ENCODE assay signal across 8 mouse cellular contexts in the genomic region with DNA sequence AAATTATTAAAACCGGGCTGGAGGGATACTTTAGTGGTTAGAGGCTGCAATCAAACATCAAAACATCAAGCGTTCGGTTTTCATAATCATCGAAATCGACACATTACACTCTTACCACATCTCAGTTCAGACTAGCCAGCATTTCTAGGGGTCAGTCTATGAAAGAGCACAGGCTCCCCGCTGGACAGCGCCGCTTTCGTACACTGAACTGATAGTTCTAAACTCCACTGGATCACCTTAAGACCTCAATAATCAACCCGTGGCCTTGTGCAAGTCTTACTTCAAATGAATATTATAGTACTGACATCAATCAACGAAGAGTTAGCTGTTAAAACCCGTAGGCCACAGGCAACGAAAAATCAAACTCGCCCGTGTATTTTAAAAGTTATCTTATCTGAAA. TPM values are rescaled to one million over a fixed set of nuclear protein-coding genes. Genes with fewer than 3 reads are reported as not detected.
DNase-seq lines count a peak whose midpoint lies in the region; ATAC-seq and TF ChIP-seq lines count a peak whose summit lies in the region.

No protein-coding gene starts in this region.

- no peak for DNase-seq in lung, postnatal 0 days (ENCODE audit: low spot score)
- no peak for DNase-seq in lung, postnatal 36 days
- no peak for DNase-seq in left cerebral cortex, postnatal 25 days (ENCODE audit: low spot score in 2 of 2)
- no peak for DNase-seq in thymus, postnatal 4 days
- no peak for DNase-seq in gastrocnemius, postnatal 36 days

- WGBS in lung, postnatal 0 days, result 32% methylated on average over 15 of the region's 15 CpGs
- WGBS in embryonic facial prominence, embryonic 13.5 days, result 30% methylated on average over 15 of the region's 15 CpGs
- WGBS in limb, embryonic 12.5 days, result 32% methylated on average over 15 of the region's 15 CpGs
- WGBS in stomach, embryonic 14.5 days, result 35% methylated on average over 15 of the region's 15 CpGs

- no peak for ATAC-seq in lung, postnatal 0 days
- ATAC-seq in embryonic facial prominence, embryonic 13.5 days (ENCODE audit: insufficient number of reproducible peaks, insufficient read depth, low FRiP score, low TSS enrichment, low read depth), result no peak
- ATAC-seq in limb, embryonic 12.5 days (ENCODE audit: insufficient number of reproducible peaks, insufficient read depth, low FRiP score, low TSS enrichment, low read depth), result no peak
- no peak for ATAC-seq in stomach, embryonic 14.5 days (ENCODE audit: insufficient number of reproducible peaks, insufficient read depth, low FRiP score, low read depth)

- TF ChIP-seq CTCF in lung, postnatal 0 days (IDR thresholded peaks at IDR 0.05), result no peak

- TF ChIP-seq EP300 in lung, postnatal 0 days (IDR thresholded peaks at IDR 0.05), result no peak

- H3K36me3 ChIP-seq in lung, postnatal 0 days (ENCODE audit: insufficient read depth, low read length), result no peaks in the 10 kb centered on the region
- H3K36me3 ChIP-seq in embryonic facial prominence, embryonic 13.5 days, result no peaks in the 10 kb centered on the region
- H3K36me3 ChIP-seq in limb, embryonic 12.5 days, result no peaks in the 10 kb centered on the region
- H3K36me3 ChIP-seq in stomach, embryonic 14.5 days (ENCODE audit: control insufficient read depth, insufficient read depth, low read length), result no peaks in the 10 kb centered on the region

- H3K27ac ChIP-seq in lung, postnatal 0 days (ENCODE audit: low read length), result no peak overlapping the region
- no peak overlapping the region for H3K27ac ChIP-seq in embryonic facial prominence, embryonic 13.5 days
- H3K27ac ChIP-seq in limb, embryonic 12.5 days, result no peak overlapping the region
- H3K27ac ChIP-seq in stomach, embryonic 14.5 days (ENCODE audit: low read length), result no peak overlapping the region

- no peak overlapping the region for H3K9ac ChIP-seq in lung, postnatal 0 days (replicated peaks; ENCODE audit: low read depth)
- peak overlapping the region; percentile 81; the same call in 1 of the 2 replicates for H3K9ac ChIP-seq in embryonic facial prominence, embryonic 13.5 days
- no peak overlapping the region for H3K9ac ChIP-seq in limb, embryonic 12.5 days (replicated peaks)
- H3K9ac ChIP-seq in stomach, embryonic 14.5 days (replicated peaks; ENCODE audit: low read depth, low read length), result no peak overlapping the region

- intact Hi-C loops in left cerebral cortex, postnatal 25 days (cut with DNase I), result no loop called here
- intact Hi-C loops in gastrocnemius, postnatal 36 days (cut with DNase I), result no loop called here

- no peaks in the 10 kb centered on the region for H3K4me1 ChIP-seq in lung, postnatal 0 days (ENCODE audit: insufficient read depth, low read depth, low read length)
- peaks cover 4% of the 10 kb centered on the region; the same call in 1 of the 2 replicates for H3K4me1 ChIP-seq in embryonic facial prominence, embryonic 13.5 days
- H3K4me1 ChIP-seq in limb, embryonic 12.5 days (replicated peaks), result peaks cover 6% of the 10 kb centered on the region; the same call in 1 of the 2 replicates
- H3K4me1 ChIP-seq in stomach, embryonic 14.5 days (ENCODE audit: control insufficient read depth, insufficient read depth, low read length), result no peaks in the 10 kb centered on the region

- no peaks in the 10 kb centered on the region for H3K9me3 ChIP-seq in lung, postnatal 0 days (ENCODE audit: low read length)
- no peaks in the 10 kb centered on the region for H3K9me3 ChIP-seq in embryonic facial prominence, embryonic 13.5 days
- H3K9me3 ChIP-seq in limb, embryonic 12.5 days, result no peaks in the 10 kb centered on the region
- no peaks in the 10 kb centered on the region for H3K9me3 ChIP-seq in stomach, embryonic 14.5 days (ENCODE audit: control insufficient read depth, low read depth, low read length)

- peak overlapping the region; percentile 48; the same call in 1 of the 2 replicates for H3K4me3 ChIP-seq in lung, postnatal 0 days (ENCODE audit: low read depth, low read length)
- peak overlapping the region; percentile 69 for H3K4me3 ChIP-seq in embryonic facial prominence, embryonic 13.5 days
- peak overlapping the region; percentile 79 for H3K4me3 ChIP-seq in limb, embryonic 12.5 days (replicated peaks)
- peak overlapping the region; percentile 66 for H3K4me3 ChIP-seq in stomach, embryonic 14.5 days (ENCODE audit: low read depth, low read length)

- H3K27me3 ChIP-seq in lung, postnatal 0 days (replicated peaks; ENCODE audit: insufficient read depth, low read length), result no peaks in the 10 kb centered on the region
- H3K27me3 ChIP-seq in embryonic facial prominence, embryonic 13.5 days, result 0 out of 2 replicates have a peak, but pooled peaks cover 3% of the 10 kb centered on the region
- no peaks in the 10 kb centered on the region for H3K27me3 ChIP-seq in limb, embryonic 12.5 days
- no peaks in the 10 kb centered on the region for H3K27me3 ChIP-seq in stomach, embryonic 14.5 days (ENCODE audit: control insufficient read depth, insufficient read depth, low read length)

- H3K4me2 ChIP-seq in lung, postnatal 0 days (replicated peaks; ENCODE audit: low read depth, low read length), result peak overlapping the region; percentile 84; the same call in 1 of the 2 replicates
- H3K4me2 ChIP-seq in embryonic facial prominence, embryonic 13.5 days, result peak overlapping the region; percentile 90
- peak overlapping the region; percentile 77 for H3K4me2 ChIP-seq in limb, embryonic 12.5 days
- peak overlapping the region; percentile 94 for H3K4me2 ChIP-seq in stomach, embryonic 14.5 days (replicated peaks; ENCODE audit: low read depth, low read length)

RNA-seq across cellular contexts. Expression of a gene that starts 1.0 kb away (rescaled TPM):
- polyA plus RNA-seq in lung, postnatal 0 days (2015; fragmentation: Nextera tagmentation; extraction: Ambion mirVana), result 16.8 and 18.1 TPM in 2 replicates
- 54.8 and 57.8 TPM in 2 replicates for polyA plus RNA-seq in embryonic facial prominence, embryonic 13.5 days (2015; fragmentation: Nextera tagmentation; extraction: Ambion mirVana)
- polyA plus RNA-seq in limb, embryonic 12.5 days (2016; fragmentation: Nextera tagmentation; extraction: Ambion mirVana), result 77.8 and 78.8 TPM in 2 replicates
- 78.0 and 100 TPM in 2 replicates for polyA plus RNA-seq in stomach, embryonic 14.5 days (2014; fragmentation: Nextera tagmentation; extraction: Ambion mirVana)
- total RNA-seq in left cerebral cortex, postnatal 25 days (2021), result 100 to 1,000 TPM; 102 to 107 TPM
- 1 to 10 TPM; 1.4 to 1.6 TPM for total RNA-seq in gastrocnemius, postnatal 36 days (2021)
